Mouse (Mus musculus) heart, embryonic 14.5 days (tissue): ENCODE results near the gene Arid5b. TPM values are rescaled to one million over a fixed set of nuclear protein-coding genes. Genes with fewer than 3 reads are reported as not detected.
A peak's percentile ranks its signal among the peaks of the same experiment; 100 is the strongest.

Experiments used
- ATAC-seq: fragments of 200-750 bp; cut with Nextera tagmentation; 2 replicates; pipeline ENCODE4 v1.8.0; 2017; ENCODE audit warnings: low read depth, moderate TSS enrichment; ENCODE audit not compliant: insufficient number of reproducible peaks, insufficient read depth, low FRiP score
- H3K27ac ChIP-seq, 2 experiments: fragments of 200-500 bp in 1 of 2; fragments of 300-500 bp in 1 of 2; sonication (generic) in 1 of 2; replicated peaks in 1 of 2; 2 replicates each; pipeline ENCODE4 v1.5.1; 2012 to 2014; ENCODE audit warnings: low read depth in 2 of 2, low read length in 2 of 2, control low read depth in 1 of 2, mild to moderate bottlenecking in 1 of 2, mixed read lengths in 1 of 2; ENCODE audit not compliant: control insufficient read depth in 1 of 2, insufficient read depth in 1 of 2
- H3K27me3 ChIP-seq: fragments of 300-500 bp; sonication (generic); 2 replicates; pipeline ENCODE4 v1.6.1; 2014; ENCODE audit warnings: mild to moderate bottlenecking, low read length, control low read depth; ENCODE audit not compliant: control insufficient read depth, insufficient read depth
- H3K36me3 ChIP-seq: fragments of 300-500 bp; sonication (generic); 2 replicates; pipeline ENCODE4 v1.6.1; 2014; ENCODE audit warnings: mild to moderate bottlenecking, control low read depth, low read length, mixed read lengths; ENCODE audit not compliant: control insufficient read depth, insufficient read depth
- H3K4me1 ChIP-seq, 2 experiments: fragments of 200-500 bp in 1 of 2; fragments of 300-500 bp in 1 of 2; sonication (generic) in 1 of 2; 2 replicates each; pipeline ENCODE4 v1.6.1; 2012 to 2014; ENCODE audit warnings: low read length in 2 of 2, control low read depth in 1 of 2, mixed read lengths in 1 of 2; ENCODE audit not compliant: control insufficient read depth in 2 of 2, insufficient read depth in 2 of 2
- H3K4me2 ChIP-seq: fragments of 300-500 bp; sonication (generic); 2 replicates; pipeline ENCODE4 v1.6.1; 2014; ENCODE audit warnings: mild to moderate bottlenecking, low read length
- H3K4me3 ChIP-seq, 2 experiments: fragments of 200-500 bp in 1 of 2; fragments of 300-500 bp in 1 of 2; sonication (generic) in 1 of 2; 2 replicates each; pipeline ENCODE4 v1.5.1; 2012 to 2014; ENCODE audit warnings: low read length in 2 of 2, mild to moderate bottlenecking in 2 of 2, control low read depth in 1 of 2, low read depth in 1 of 2, moderate library complexity in 1 of 2; ENCODE audit not compliant: control insufficient read depth in 1 of 2, insufficient read depth in 1 of 2
- H3K9ac ChIP-seq: fragments of 300-500 bp; sonication (generic); 2 replicates; pipeline ENCODE4 v1.6.1; 2014; ENCODE audit warnings: mild to moderate bottlenecking, low read length
- H3K9me3 ChIP-seq: fragments of 300-500 bp; sonication (generic); 2 replicates; pipeline ENCODE4 v1.6.1; 2016; ENCODE audit warnings: low read length, control low read depth; ENCODE audit not compliant: control insufficient read depth
- WGBS: fragments of 180-500 bp; shearing (Covaris S2); extraction: QIAGEN DNeasy Blood & Tissue Kit; methylation state at CpG from one replicate; pipeline ENCODE4 v1.1.7; 2014; 5-methylcytosine and 5-hydroxymethylcytosine counted together
- polyA plus RNA-seq: library from polyadenylated mRNA; unstranded; fragments of >200 nt; fragmentation: Nextera tagmentation; extraction: Ambion mirVana; gene quantifications from 2 replicates; pipeline ENCODE4 v1.2.1, GENCODE M21; 2014

Gene Arid5b
- polyA plus RNA-seq, 1 experiment from 2014 or later, result 23.0 TPM

GRCm38 (mm10) chr10:68114955-68115354, 163.6 kb downstream of the Arid5b start:
- no peak for ATAC-seq
- H3K9ac ChIP-seq, result no peak overlapping the region
- no peaks in the 10 kb centered on the region for H3K9me3 ChIP-seq
- H3K4me3 ChIP-seq, result no peak overlapping the region
- WGBS, result 86% methylated on average over 3 of the region's 3 CpGs
- no peaks in the 10 kb centered on the region for H3K27me3 ChIP-seq
- peaks cover 4 to 23% of the 10 kb centered on the region in 2 experiments; a peak in 3 of 4 replicates for H3K4me1 ChIP-seq
- H3K4me2 ChIP-seq, result no peak overlapping the region
- no peak overlapping the region for H3K27ac ChIP-seq
- peaks cover 46% of the 10 kb centered on the region for H3K36me3 ChIP-seq

- ATAC-seq, result no peak
- no peak overlapping the region for H3K4me3 ChIP-seq
Observed at GRCm38 (mm10) chr10:68113645-68114044, 164.9 kb downstream of the Arid5b start.

DNA sequence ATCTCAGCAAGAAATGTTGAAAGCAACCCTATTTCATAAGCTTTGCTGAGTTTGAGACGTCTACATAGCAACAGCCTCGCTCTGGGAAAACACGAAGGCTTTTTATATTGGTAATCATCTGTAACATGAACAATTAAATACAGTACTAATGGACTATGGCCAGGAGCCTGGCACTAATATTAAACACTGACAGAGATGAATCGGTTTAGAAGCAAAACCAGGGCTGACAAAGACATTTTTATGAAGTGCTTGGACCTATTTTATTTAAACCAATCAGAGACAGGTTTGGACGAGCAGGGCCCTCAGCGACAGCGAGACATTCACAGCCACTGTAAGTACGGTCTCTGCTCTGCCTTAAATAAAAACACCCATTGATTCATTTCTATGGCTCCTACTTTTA, 165.6 kb downstream of the Arid5b start:
- peaks cover 0 to 12% of the 10 kb centered on the region in 2 experiments; a peak in 3 of 4 replicates for H3K4me1 ChIP-seq
- H3K4me2 ChIP-seq, result no peak overlapping the region
- no peaks in the 10 kb centered on the region for H3K27me3 ChIP-seq
- no peak overlapping the region for H3K9ac ChIP-seq
- H3K9me3 ChIP-seq, result no peaks in the 10 kb centered on the region
- 80% methylated on average over 8 of the region's 8 CpGs for WGBS
- no peak for ATAC-seq
- no peak overlapping the region for H3K27ac ChIP-seq
- H3K36me3 ChIP-seq, result peaks cover 42% of the 10 kb centered on the region
- no peak overlapping the region for H3K4me3 ChIP-seq

More at GRCm38 (mm10) chr10:68113645-68114044, 164.9 kb downstream of the Arid5b start:
- Histone ChIP-seq H3K4me1 (peaks cover 0 to 12% of the 10 kb centered on the region in 2 experiments; a peak in 3 of 4 replicates), H3K36me3 (peaks cover 46% of the 10 kb centered on the region), H3K27me3 (no peaks in the 10 kb centered on the region), H3K27ac (no peak overlapping the region), H3K9me3 (no peaks in the 10 kb centered on the region), H3K9ac (no peak overlapping the region), H3K4me2 (no peak overlapping the region)
- WGBS, result 86% methylated on average over 5 of the region's 5 CpGs

- H3K9me3 ChIP-seq, result no peaks in the 10 kb centered on the region
- H3K36me3 ChIP-seq, result peaks cover 22% of the 10 kb centered on the region
- no peak overlapping the region for H3K9ac ChIP-seq
- WGBS, result 46% methylated on average over 5 of the region's 5 CpGs
- H3K4me2 ChIP-seq, result no peak overlapping the region
- H3K4me3 ChIP-seq, result no peak overlapping the region
- ATAC-seq, result no peak; the same call in 1 of the 2 replicates
- 0 out of 4 replicates have a peak overlapping the region, but pooled peaks of 1 of the 2 experiments have one; percentile 0 for H3K27ac ChIP-seq
- H3K27me3 ChIP-seq, result no peaks in the 10 kb centered on the region
- H3K4me1 ChIP-seq, result peaks cover 2 to 20% of the 10 kb centered on the region in 2 experiments; a peak in 3 of 4 replicates
Observed at GRCm38 (mm10) chr10:68110607-68111006, 167.9 kb downstream of the Arid5b start.

DNA sequence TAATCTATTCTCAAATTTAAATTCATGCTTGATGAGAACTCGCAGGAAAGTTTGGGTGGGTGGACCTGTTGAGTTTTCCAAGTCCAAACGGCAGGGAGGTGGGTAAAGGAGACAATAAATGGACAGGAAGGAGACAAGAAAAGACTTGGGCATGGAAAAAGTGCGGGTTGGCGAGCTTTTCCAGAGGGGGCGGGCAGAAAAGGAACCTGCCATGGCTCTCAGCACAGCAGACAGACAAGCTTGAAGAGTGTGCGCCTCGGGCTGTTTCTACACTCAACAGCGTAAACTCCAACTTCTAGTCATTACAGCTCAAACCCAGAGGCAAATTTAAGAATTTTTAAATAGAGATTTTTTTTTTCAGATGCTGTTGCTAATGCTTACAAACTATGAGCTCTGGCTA, 168.4 kb downstream of the Arid5b start:
- H3K27ac ChIP-seq, result 0 out of 4 replicates have a peak overlapping the region, but pooled peaks of 1 of the 2 experiments have one; percentile 0

GRCm38 (mm10) chr10:68109651-68110050, 168.9 kb downstream of the Arid5b start:
- Histone ChIP-seq H3K4me2 (no peak overlapping the region), H3K4me3 (no peak overlapping the region), H3K9ac (no peak overlapping the region), H3K4me1 (peaks cover 8 to 29% of the 10 kb centered on the region in 2 experiments), H3K36me3 (peaks cover 14% of the 10 kb centered on the region), H3K27ac (no peak overlapping the region), H3K27me3 (no peaks in the 10 kb centered on the region), H3K9me3 (no peaks in the 10 kb centered on the region)
- WGBS, result 68% methylated on average over 1 of the region's 1 CpGs
- ATAC-seq, result no peak

More for the DNA sequence above, 168.4 kb downstream of the Arid5b start:
- whole genome bisulfite sequencing, result 61% methylated on average over 8 of the region's 8 CpGs
- H3K27me3 ChIP-seq, result no peaks in the 10 kb centered on the region
- peaks cover 18% of the 10 kb centered on the region for H3K36me3 ChIP-seq
- ATAC-seq, result no peak
- no peaks in the 10 kb centered on the region for H3K9me3 ChIP-seq
- H3K4me3 ChIP-seq, result no peak overlapping the region
- no peak overlapping the region for H3K9ac ChIP-seq
- H3K4me1 ChIP-seq, result peaks cover 4 to 24% of the 10 kb centered on the region in 2 experiments; a peak in 3 of 4 replicates
- H3K4me2 ChIP-seq, result no peak overlapping the region

DNA sequence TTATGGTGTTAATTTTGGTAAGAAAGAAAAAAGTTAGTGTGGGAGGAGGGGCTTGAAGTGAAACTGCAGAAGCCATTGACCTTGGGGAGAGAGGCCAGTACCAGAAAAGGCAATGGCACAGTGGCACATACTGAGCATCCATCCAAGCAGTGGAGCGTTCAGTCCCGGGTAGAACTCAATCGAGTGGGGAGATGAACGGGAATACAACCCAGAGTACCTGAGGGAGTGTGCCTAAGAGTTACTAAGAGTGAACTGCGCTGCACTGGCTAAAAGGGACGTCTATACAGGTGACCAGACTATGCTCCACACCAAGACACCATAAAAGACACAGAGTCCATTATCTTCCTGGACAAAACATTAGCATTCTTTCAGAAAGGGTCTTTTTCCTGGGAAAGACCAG, 170.8 kb downstream of the Arid5b start:
- 84% methylated on average over 6 of the region's 6 CpGs for WGBS
- Histone ChIP-seq H3K9ac (no peak overlapping the region), H3K4me2 (no peak overlapping the region), H3K4me3 (no peak overlapping the region), H3K9me3 (no peaks in the 10 kb centered on the region), H3K4me1 (peaks cover 14 to 48% of the 10 kb centered on the region in 2 experiments), H3K27ac (no peak overlapping the region), H3K27me3 (no peaks in the 10 kb centered on the region), H3K36me3 (peaks cover 3% of the 10 kb centered on the region; the same call in 1 of the 2 replicates)
- no peak for ATAC-seq
